In the genomic region with DNA sequence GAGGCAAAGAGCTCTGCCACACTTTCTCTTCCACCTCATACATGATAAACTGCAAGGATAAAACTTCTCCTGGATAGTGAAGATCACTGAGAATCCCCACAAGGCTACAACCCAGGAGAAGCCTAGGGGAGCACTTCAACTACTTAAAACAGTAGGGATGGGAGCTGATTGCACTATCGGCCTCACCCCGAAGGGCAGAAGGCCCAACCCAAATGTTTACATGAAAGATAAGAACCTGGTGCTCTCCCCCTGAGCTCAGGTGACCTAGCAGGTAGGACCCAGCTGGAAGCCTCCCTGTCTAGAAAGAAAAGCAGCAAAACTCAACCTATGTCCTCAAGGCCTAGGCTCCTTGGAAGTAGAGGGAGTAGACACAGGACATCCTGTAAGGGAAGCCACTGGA, we compare ENCODE assay signal across 10 mouse cellular contexts. TPM values are rescaled to one million over a fixed set of nuclear protein-coding genes. Genes with fewer than 3 reads are reported as not detected.
DNase-seq lines count a peak whose midpoint lies in the region; ATAC-seq and TF ChIP-seq lines count a peak whose summit lies in the region.
"Had no signal": no experiment of that assay in that cellular context is flagged by ENCODE, and none has a peak within 500 bp of the region (broad histone marks: within the 10 kb centered on the region; RNA-seq: fewer than 3 reads in every experiment).

No protein-coding gene starts in this region.

- TF ChIP-seq POLR2A in bone marrow macrophage, adult 2 months (IDR thresholded peaks at IDR 0.05; ENCODE audit: borderline replicate concordance, low read depth, low read length) = no peak

- no peaks in the 10 kb centered on the region for H3K27me3 ChIP-seq in hindbrain, embryonic 10.5 days (ENCODE audit: insufficient read depth, poor library complexity, severe bottlenecking)
- H3K27me3 ChIP-seq in hindbrain, embryonic 11.5 days (ENCODE audit: control insufficient read depth, insufficient read depth, low read length) = no peaks in the 10 kb centered on the region
- no peaks in the 10 kb centered on the region for H3K27me3 ChIP-seq in forebrain, postnatal 0 days (ENCODE audit: insufficient read depth, low read length)
- no peaks in the 10 kb centered on the region for H3K27me3 ChIP-seq in liver, embryonic 16.5 days (ENCODE audit: control insufficient read depth, insufficient read depth, low read depth, low read length)

- 0 out of 2 replicates have a peak overlapping the region, but pooled peaks have one; percentile 75 for H3K4me3 ChIP-seq in hindbrain, embryonic 10.5 days
- H3K4me3 ChIP-seq in hindbrain, embryonic 11.5 days (ENCODE audit: low read depth, low read length) = no peak overlapping the region
- H3K4me3 ChIP-seq in bone marrow macrophage, adult 2 months (ENCODE audit: insufficient read depth, low read length) = no peak overlapping the region
- H3K4me3 ChIP-seq in forebrain, postnatal 0 days (ENCODE audit: low read depth, low read length) = no peak overlapping the region
- peak overlapping the region; percentile 82 for H3K4me3 ChIP-seq in liver, embryonic 16.5 days (ENCODE audit: low read depth, low read length)

- no peak for DNase-seq in hindbrain, embryonic 10.5 days (ENCODE audit: low spot score)
- no peak for DNase-seq in hindbrain, embryonic 11.5 days (ENCODE audit: low spot score)
- no peak for DNase-seq in forebrain, postnatal 0 days
- no peak for DNase-seq in urinary bladder, adult 18-20 months (ENCODE audit: low spot score in 2 of 2)
- no peak for DNase-seq in thymus, postnatal 10 days (ENCODE audit: low spot score in 2 of 2)
- DNase-seq: layer of hippocampus, postnatal 36 days had no signal

- ATAC-seq in hindbrain, embryonic 11.5 days (ENCODE audit: low FRiP score) = no peak
- no peak for ATAC-seq in forebrain, postnatal 0 days
- ATAC-seq in liver, embryonic 16.5 days (ENCODE audit: low read depth) = peak; percentile 45
- ATAC-seq in monocyte, adult 5-6 weeks (replicated peaks; ENCODE audit: insufficient number of reproducible peaks, low FRiP score, low TSS enrichment, poor library complexity, severe bottlenecking) = no peak

- H3K36me3 ChIP-seq in hindbrain, embryonic 10.5 days = peaks cover 41% of the 10 kb centered on the region
- 0 out of 2 replicates have a peak, but pooled peaks cover 2% of the 10 kb centered on the region for H3K36me3 ChIP-seq in hindbrain, embryonic 11.5 days (ENCODE audit: control insufficient read depth, insufficient read depth, low read length)
- H3K36me3 ChIP-seq in forebrain, postnatal 0 days (ENCODE audit: insufficient read depth) = peaks cover 40% of the 10 kb centered on the region
- peaks cover 29% of the 10 kb centered on the region for H3K36me3 ChIP-seq in liver, embryonic 16.5 days (ENCODE audit: control insufficient read depth, insufficient read depth)

- H3K4me2 ChIP-seq in hindbrain, embryonic 11.5 days (replicated peaks; ENCODE audit: low read depth, low read length) = no peak overlapping the region
- peak overlapping the region; percentile 63 for H3K4me2 ChIP-seq in forebrain, postnatal 0 days (ENCODE audit: low read depth)
- H3K4me2 ChIP-seq in liver, embryonic 16.5 days (ENCODE audit: low read depth, low read length) = peak overlapping the region; percentile 72

- H3K9me3 ChIP-seq in hindbrain, embryonic 10.5 days = no peaks in the 10 kb centered on the region
- H3K9me3 ChIP-seq in hindbrain, embryonic 11.5 days (ENCODE audit: control insufficient read depth, low read length) = no peaks in the 10 kb centered on the region
- H3K9me3 ChIP-seq in forebrain, postnatal 0 days (ENCODE audit: low read length) = no peaks in the 10 kb centered on the region
- H3K9me3 ChIP-seq in liver, embryonic 16.5 days (replicated peaks; ENCODE audit: control insufficient read depth, low read length) = no peaks in the 10 kb centered on the region

- TF ChIP-seq CTCF in bone marrow macrophage, adult 2 months (IDR thresholded peaks at IDR 0.05; ENCODE audit: low read depth, low read length) = no peak
- TF ChIP-seq CTCF in forebrain, postnatal 0 days (IDR thresholded peaks at IDR 0.05; ENCODE audit: low read depth) = no peak

- H3K9ac ChIP-seq in hindbrain, embryonic 11.5 days (ENCODE audit: low read depth, low read length) = no peak overlapping the region
- H3K9ac ChIP-seq in forebrain, postnatal 0 days = peak overlapping the region; percentile 25; the same call in 1 of the 2 replicates
- H3K9ac ChIP-seq in liver, embryonic 16.5 days (ENCODE audit: low read depth, low read length) = peak overlapping the region; percentile 18

- no peak overlapping the region for H3K27ac ChIP-seq in hindbrain, embryonic 10.5 days
- no peak overlapping the region for H3K27ac ChIP-seq in hindbrain, embryonic 11.5 days (ENCODE audit: low read depth, low read length)
- peak overlapping the region; percentile 17; the same call in 1 of the 2 replicates for H3K27ac ChIP-seq in bone marrow macrophage, adult 2 months (ENCODE audit: insufficient read depth, low read depth, low read length)
- H3K27ac ChIP-seq in forebrain, postnatal 0 days (ENCODE audit: low read depth, low read length) = no peak overlapping the region
- peak overlapping the region; percentile 25; the same call in 1 of the 2 replicates for H3K27ac ChIP-seq in liver, embryonic 16.5 days (ENCODE audit: low read length)

- WGBS in hindbrain, embryonic 10.5 days = 91% methylated on average over 2 of the region's 2 CpGs
- WGBS in hindbrain, embryonic 11.5 days = 85% methylated on average over 2 of the region's 2 CpGs
- 88% methylated on average over 2 of the region's 2 CpGs for WGBS in forebrain, postnatal 0 days
- WGBS in liver, embryonic 16.5 days (ENCODE audit: insufficient replicate concordance) = 25% methylated on average over 2 of the region's 2 CpGs

- H3K4me1 ChIP-seq in hindbrain, embryonic 10.5 days (replicated peaks) = peaks cover 28% of the 10 kb centered on the region
- H3K4me1 ChIP-seq in hindbrain, embryonic 11.5 days (replicated peaks; ENCODE audit: control insufficient read depth, insufficient read depth, low read length) = peaks cover 4% of the 10 kb centered on the region
- peaks cover 38% of the 10 kb centered on the region for H3K4me1 ChIP-seq in bone marrow macrophage, adult 2 months (ENCODE audit: control insufficient read depth, insufficient read depth, low read length)
- peaks cover 13% of the 10 kb centered on the region for H3K4me1 ChIP-seq in forebrain, postnatal 0 days (ENCODE audit: insufficient read depth)
- H3K4me1 ChIP-seq in liver, embryonic 16.5 days (ENCODE audit: control insufficient read depth, low read depth, low read length) = peaks cover 25% of the 10 kb centered on the region

RNA-seq across cellular contexts. Expression of a gene that starts 2.0 kb away (rescaled TPM):
- polyA plus RNA-seq in hindbrain, embryonic 10.5 days (2016; fragmentation: Nextera tagmentation; extraction: Ambion mirVana) = 89.7 and 98.6 TPM in 2 replicates
- polyA plus RNA-seq in hindbrain, embryonic 11.5 days (2014; fragmentation: Nextera tagmentation; extraction: Ambion mirVana) = 104 TPM in 2 replicates
- 105 and 109 TPM in 2 replicates for polyA plus RNA-seq in bone marrow macrophage, adult 2 months (2012; ENCODE audit: insufficient read depth, insufficient read length, missing spikeins)
- total RNA-seq in forebrain, postnatal 0 days (2014; rRNA removed) = 96.6 and 99.3 TPM in 2 replicates
- polyA plus RNA-seq in forebrain, postnatal 0 days (2015; fragmentation: Nextera tagmentation; extraction: Ambion mirVana) = 137 and 150 TPM in 2 replicates
- polyA plus RNA-seq in liver, embryonic 16.5 days (2015; fragmentation: Nextera tagmentation; extraction: Ambion mirVana) = 90.6 and 92.1 TPM in 2 replicates
- total RNA-seq in monocyte, adult 5-6 weeks (2017) = 61.2 to 83.5 TPM (median 62.8 TPM) in 3 replicates

RNA-seq across cellular contexts. Expression of a gene that starts 47.0 kb away (rescaled TPM):
- 0.30 and 0.52 TPM in 2 replicates for polyA plus RNA-seq in hindbrain, embryonic 10.5 days (2016; fragmentation: Nextera tagmentation; extraction: Ambion mirVana)
- polyA plus RNA-seq in hindbrain, embryonic 11.5 days (2014; fragmentation: Nextera tagmentation; extraction: Ambion mirVana) = 0.11 TPM in 1 of 2 replicates, not detected in the other
- polyA plus RNA-seq in bone marrow macrophage, adult 2 months (2012; ENCODE audit: insufficient read depth, insufficient read length, missing spikeins) = not detected in 2 replicates
- total RNA-seq in forebrain, postnatal 0 days (2014; rRNA removed) = 15.0 and 16.4 TPM in 2 replicates
- 9.6 and 10.1 TPM in 2 replicates for polyA plus RNA-seq in forebrain, postnatal 0 days (2015; fragmentation: Nextera tagmentation; extraction: Ambion mirVana)
- 0.08 and 0.19 TPM in 2 replicates for polyA plus RNA-seq in liver, embryonic 16.5 days (2015; fragmentation: Nextera tagmentation; extraction: Ambion mirVana)
- total RNA-seq in monocyte, adult 5-6 weeks (2017) = not detected in 3 replicates
- total RNA-seq: common myeloid progenitor, adult 5-6 weeks had no signal

Comparison
In these comparisons a context has a peak if more than half of its experiments do, and no peak if none do; other contexts are left out.
1. H3K4me3 ChIP-seq: peak in hindbrain, embryonic 10.5 days (single experiment) and liver, embryonic 16.5 days (single experiment); none in hindbrain, embryonic 11.5 days (single experiment), bone marrow macrophage, adult 2 months (single experiment) and forebrain, postnatal 0 days (single experiment).
2. H3K27ac ChIP-seq: peak in bone marrow macrophage, adult 2 months (single experiment) and liver, embryonic 16.5 days (single experiment); none in hindbrain, embryonic 10.5 days (single experiment), hindbrain, embryonic 11.5 days (single experiment) and forebrain, postnatal 0 days (single experiment).